Mouse (Mus musculus): ENCODE results near the gene Spns3.

DNA sequence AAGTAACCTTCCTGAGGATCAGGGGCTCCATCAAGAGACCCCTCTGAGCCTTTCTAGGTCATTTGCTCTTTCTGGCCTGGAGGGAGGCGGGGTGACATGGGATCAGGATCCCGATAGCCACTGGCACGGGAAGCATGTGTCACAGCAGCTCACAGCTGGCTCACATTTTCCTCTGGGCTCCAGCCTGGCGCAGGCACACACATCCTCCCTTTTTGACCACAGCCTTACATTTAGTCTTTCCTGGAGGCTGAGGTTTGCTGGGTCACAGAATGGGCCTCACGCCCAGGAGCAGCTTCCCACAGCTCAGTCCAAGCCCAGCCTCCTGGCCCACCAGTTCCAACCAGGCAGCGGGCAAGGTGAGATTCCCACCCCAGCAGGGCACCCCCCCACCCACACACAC is 72.1 kb downstream of the Spns3 start:
- TF ChIP-seq POLR2A (IDR thresholded peaks at IDR 0.05; ENCODE audit: borderline replicate concordance, control insufficient read depth, low read depth, low read length) (no peak), CTCF (IDR thresholded peaks at IDR 0.05; ENCODE audit: control insufficient read depth, insufficient read depth, low read length) (no peak)

Data from bone marrow, adult 2 months (tissue).